In the genomic region with DNA sequence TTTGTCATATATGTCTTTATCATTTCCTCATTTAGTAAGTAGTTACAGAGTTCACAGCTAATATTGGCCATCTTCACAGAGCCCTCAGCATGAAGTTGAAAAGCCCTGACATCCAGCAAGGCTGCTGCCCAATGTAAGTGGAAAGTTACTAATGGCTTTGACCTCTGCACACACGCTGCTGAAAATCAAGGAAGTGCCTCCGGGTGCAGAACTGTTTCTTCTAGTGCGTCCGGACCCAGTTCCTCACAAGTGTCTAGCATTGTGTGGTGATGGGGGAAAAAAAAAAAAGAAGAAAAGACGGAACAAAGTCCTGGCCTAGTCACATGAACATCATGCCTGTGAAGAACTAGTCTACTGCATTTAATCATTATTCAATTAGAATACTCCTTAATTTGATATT, we compare ENCODE assay signal across 11 mouse cellular contexts. TPM values are rescaled to one million over a fixed set of nuclear protein-coding genes. Genes with fewer than 3 reads are reported as not detected.
DNase-seq lines count a peak whose midpoint lies in the region; ATAC-seq and TF ChIP-seq lines count a peak whose summit lies in the region.
"Had no signal": no experiment of that assay in that cellular context is flagged by ENCODE, and none has a peak within 500 bp of the region (broad histone marks: within the 10 kb centered on the region; RNA-seq: fewer than 3 reads in every experiment).

No protein-coding gene starts in this region.

- TF ChIP-seq POLR2A in lung, adult 2 months (IDR thresholded peaks at IDR 0.05; ENCODE audit: borderline replicate concordance, extremely low read depth, low read depth, low read length) = no peak
- no peak for TF ChIP-seq POLR2A in cerebellum, adult 2 months (IDR thresholded peaks at IDR 0.05; ENCODE audit: borderline replicate concordance, insufficient read depth, low read length)

- no peak overlapping the region for H3K27ac ChIP-seq in heart, embryonic 11.5 days (ENCODE audit: low read depth, low read length)
- no peak overlapping the region for H3K27ac ChIP-seq in lung, embryonic 14.5 days (ENCODE audit: low read depth)
- H3K27ac ChIP-seq in cerebellum, adult 2 months (ENCODE audit: insufficient read depth, low read length) = no peak overlapping the region
- H3K27ac ChIP-seq: limb, embryonic 15.5 days had no signal

- no peaks in the 10 kb centered on the region for H3K36me3 ChIP-seq in heart, embryonic 11.5 days (ENCODE audit: control insufficient read depth, insufficient read depth, low read length)
- no peaks in the 10 kb centered on the region for H3K36me3 ChIP-seq in lung, embryonic 14.5 days (ENCODE audit: insufficient read depth)
- H3K36me3 ChIP-seq in splenic B cell, adult 2 months (ENCODE audit: control insufficient read depth, insufficient read depth, low read length, poor library complexity, severe bottlenecking) = no peaks in the 10 kb centered on the region
- H3K36me3 ChIP-seq: limb, embryonic 15.5 days had no signal

- peak; percentile 97 for DNase-seq in heart, adult 11 months
- peak; percentile 61 for DNase-seq in lung, embryonic 14.5 days
- DNase-seq in lung, adult 2 months = no peak
- DNase-seq in kidney, postnatal 36 days = peak; percentile 71 to 86
- peak; percentile 29 for DNase-seq in splenic B cell, adult 2 months (ENCODE audit: low read depth, low spot score)
- DNase-seq in cerebellum, adult 2 months = no peak
- no peak for DNase-seq in spleen, adult 18-20 months
- DNase-seq: right cerebral cortex, adult 18-20 months had no signal

- H3K9ac ChIP-seq in heart, embryonic 11.5 days (ENCODE audit: low read depth, low read length) = no peak overlapping the region
- H3K9ac ChIP-seq in lung, embryonic 14.5 days = no peak overlapping the region
- H3K9ac ChIP-seq: limb, embryonic 15.5 days had no signal

- TF ChIP-seq CTCF in lung, embryonic 14.5 days (IDR thresholded peaks at IDR 0.05; ENCODE audit: low read depth) = no peak
- TF ChIP-seq CTCF in lung, adult 2 months (IDR thresholded peaks at IDR 0.05; ENCODE audit: insufficient read depth, low read length) = no peak
- TF ChIP-seq CTCF in cerebellum, adult 2 months (IDR thresholded peaks at IDR 0.05; ENCODE audit: borderline replicate concordance, insufficient read depth, low read depth, low read length) = no peak

- no peak overlapping the region for H3K4me3 ChIP-seq in heart, embryonic 11.5 days (ENCODE audit: low read depth, low read length)
- H3K4me3 ChIP-seq in lung, embryonic 14.5 days (ENCODE audit: low read depth, low read length) = no peak overlapping the region
- H3K4me3 ChIP-seq in lung, adult 2 months (replicated peaks; ENCODE audit: extremely low read depth, low read depth, low read length) = no peak overlapping the region
- H3K4me3 ChIP-seq in cerebellum, adult 2 months (replicated peaks; ENCODE audit: insufficient read depth, low read depth, low read length) = no peak overlapping the region
- H3K4me3 ChIP-seq: limb, embryonic 15.5 days had no signal

- no peaks in the 10 kb centered on the region; the same call in 1 of the 2 replicates for H3K4me1 ChIP-seq in heart, embryonic 11.5 days (ENCODE audit: control insufficient read depth, insufficient read depth, low read length)
- peaks cover 5% of the 10 kb centered on the region for H3K4me1 ChIP-seq in lung, embryonic 14.5 days (ENCODE audit: insufficient read depth)
- H3K4me1 ChIP-seq in lung, adult 2 months (ENCODE audit: control insufficient read depth, insufficient read depth, low read length) = peaks cover 12% of the 10 kb centered on the region
- no peaks in the 10 kb centered on the region for H3K4me1 ChIP-seq in cerebellum, adult 2 months (ENCODE audit: control insufficient read depth, insufficient read depth, low read length)

- ATAC-seq in heart, embryonic 11.5 days (replicated peaks; ENCODE audit: insufficient number of reproducible peaks, low FRiP score, low TSS enrichment) = no peak
- 0 out of 2 replicates have a peak, but pooled peaks have one; percentile 39 for ATAC-seq in lung, embryonic 14.5 days (ENCODE audit: insufficient read depth)
- ATAC-seq: Patski had no signal

- no peaks in the 10 kb centered on the region for H3K27me3 ChIP-seq in heart, embryonic 11.5 days (ENCODE audit: control insufficient read depth, insufficient read depth, low read length)
- no peaks in the 10 kb centered on the region for H3K27me3 ChIP-seq in lung, embryonic 14.5 days (ENCODE audit: insufficient read depth, low read length)
- no peaks in the 10 kb centered on the region for H3K27me3 ChIP-seq in splenic B cell, adult 2 months (ENCODE audit: control insufficient read depth, insufficient read depth, low read length, poor library complexity, severe bottlenecking)
- no peaks in the 10 kb centered on the region for H3K27me3 ChIP-seq in cerebellum, adult 2 months (ENCODE audit: control insufficient read depth, insufficient read depth, low read length)
- H3K27me3 ChIP-seq: limb, embryonic 15.5 days; Patski had no signal

- no peak overlapping the region for H3K4me2 ChIP-seq in heart, embryonic 11.5 days
- H3K4me2 ChIP-seq in lung, embryonic 14.5 days = no peak overlapping the region
- H3K4me2 ChIP-seq: limb, embryonic 15.5 days had no signal

- no peaks in the 10 kb centered on the region for H3K9me3 ChIP-seq in heart, embryonic 11.5 days (replicated peaks; ENCODE audit: control insufficient read depth, low read length)
- no peaks in the 10 kb centered on the region for H3K9me3 ChIP-seq in lung, embryonic 14.5 days (ENCODE audit: low read depth, low read length)
- H3K9me3 ChIP-seq: limb, embryonic 15.5 days had no signal

- 52% methylated on average over 5 of the region's 5 CpGs for WGBS in heart, embryonic 11.5 days (ENCODE audit: insufficient replicate concordance)
- WGBS in lung, embryonic 14.5 days = 28% methylated on average over 5 of the region's 5 CpGs
- 34% methylated on average over 5 of the region's 5 CpGs for WGBS in lung, adult 2 months
- WGBS in cerebellum, adult 2 months = 80% methylated on average over 5 of the region's 5 CpGs

RNA-seq across cellular contexts. Expression of a gene that starts 47.3 kb away (rescaled TPM):
- 21.9 and 22.5 TPM in 2 replicates for polyA plus RNA-seq in heart, embryonic 11.5 days (2014; fragmentation: Nextera tagmentation; extraction: Ambion mirVana)
- 37.2 and 39.9 TPM in 2 replicates for polyA plus RNA-seq in lung, embryonic 14.5 days (2014; fragmentation: Nextera tagmentation; extraction: Ambion mirVana)
- 51.2 and 55.8 TPM in 2 replicates for polyA plus RNA-seq in lung, adult 2 months (2012; rRNA removed)
- polyA plus RNA-seq in cerebellum, adult 2 months (2012; rRNA removed) = 30.2 and 31.5 TPM in 2 replicates

Comparison
In these comparisons a context has a peak if more than half of its experiments do, and no peak if none do; other contexts are left out.
1. DNase-seq: peak in heart, adult 11 months (single experiment), lung, embryonic 14.5 days (single experiment), kidney, postnatal 36 days (2 of 2) and splenic B cell, adult 2 months (single experiment); none in lung, adult 2 months (single experiment), cerebellum, adult 2 months (0 of 2) and spleen, adult 18-20 months (0 of 2).